Mouse (Mus musculus) heart, adult 2 months (tissue): ENCODE measurements at regions not wholly inside any gene's neighbourhood (a gene's known extent, or its start where the extent isn't known, plus 50 kb on each side); places are given as distances from the start of the nearest gene placed in this dataset.

ENCODE experiments used
- DNase-seq, 2 experiments: peaks; one replicate each; pipeline ENCODE4 v3.0.0; 2021
- H3K27ac ChIP-seq: fragments of 200-600 bp; 2 replicates; pipeline ENCODE4 v1.8.1; 2022
- H3K27me3 ChIP-seq: fragments of 200-500 bp; 2 replicates; pipeline ENCODE4 v1.6.1; 2012; ENCODE audit warnings: mild to moderate bottlenecking, low read length, inconsistent platforms, mixed read lengths; ENCODE audit not compliant: control insufficient read depth, insufficient read depth
- H3K36me3 ChIP-seq: fragments of 200-500 bp; 2 replicates; pipeline ENCODE4 v1.6.1; 2012; ENCODE audit warnings: low read length, inconsistent platforms; ENCODE audit not compliant: control insufficient read depth, insufficient read depth
- H3K4me1 ChIP-seq: fragments of 200-500 bp; 2 replicates; pipeline ENCODE4 v1.6.1; 2011; ENCODE audit warnings: low read length; ENCODE audit not compliant: control insufficient read depth, insufficient read depth
- H3K4me3 ChIP-seq: fragments of 200-600 bp; 2 replicates; pipeline ENCODE4 v1.8.1; 2022
- H3K79me2 ChIP-seq: fragments of 200-500 bp; replicated peaks from 2 replicates; pipeline ENCODE4 v1.6.1; 2012; ENCODE audit warnings: mild to moderate bottlenecking, inconsistent platforms, low read length, moderate library complexity, mixed read lengths; ENCODE audit not compliant: control insufficient read depth, insufficient read depth
- H3K9ac ChIP-seq: fragments of 200-500 bp; 2 replicates; pipeline ENCODE4 v1.6.1; 2012; ENCODE audit warnings: low read depth, mild to moderate bottlenecking, control low read depth, inconsistent platforms, low read length, mixed read lengths
- CTCF ChIP-seq: fragments of 200-600 bp; IDR thresholded peaks from 2 replicates; pipeline ENCODE4 v1.8.1; 2022; ENCODE audit warnings: antibody characterized with exemption, mild to moderate bottlenecking, moderate library complexity
- EP300 ChIP-seq: fragments of 200-500 bp; IDR thresholded peaks from 2 replicates; pipeline ENCODE4 v1.6.1; 2011; ENCODE audit warnings: low read depth, low read length, control low read depth; ENCODE audit not compliant: insufficient read depth
- POLR2A ChIP-seq: fragments of 200-500 bp; IDR thresholded peaks from 2 replicates; pipeline ENCODE4 v1.6.1; 2011; ENCODE audit warnings: mild to moderate bottlenecking, low read depth, low read length, control low read depth; ENCODE audit not compliant: insufficient read depth
- WGBS: fragments of 180-500 bp; shearing (Covaris S2); methylation state at CpG from one replicate; pipeline ENCODE4 v1.1.7; 2018; 5-methylcytosine and 5-hydroxymethylcytosine counted together
- intact Hi-C: fragments of 180-260 bp; cut with DNase I; formaldehyde crosslinking; loops from one replicate; pipeline ENCODE4 v1.15.1; 2025

- WGBS: 36% methylated on average over 5 of the region's 5 CpGs
- H3K9ac ChIP-seq: no peak overlapping the region
- DNase-seq: no peak
- H3K27me3 ChIP-seq: no peaks in the 10 kb centered on the region
- TF ChIP-seq EP300: no peak
- no peak for TF ChIP-seq CTCF
- no peak for TF ChIP-seq POLR2A
- H3K4me1 ChIP-seq: no peaks in the 10 kb centered on the region; the same call in 1 of the 2 replicates
- H3K36me3 ChIP-seq: no peaks in the 10 kb centered on the region
- H3K27ac ChIP-seq: no peak overlapping the region
- H3K4me3 ChIP-seq: no peak overlapping the region
- no peaks in the 10 kb centered on the region for H3K79me2 ChIP-seq
- intact Hi-C loops: loop anchor here (10.0 kb wide), 1 partner anchor 81 kb away; no protein-coding TSS in a partner anchor
These were observed 85.5 kb upstream of the Egflam start for GRCm38 (mm10) chr15:7483686-7484085.

GRCm38 (mm10) chr15:7491091-7491490 lies 92.9 kb upstream of the Egflam start:
- intact Hi-C loops: no loop called here
- Histone ChIP-seq H3K9ac (no peak overlapping the region), H3K27ac (no peak overlapping the region), H3K4me1 (no peaks in the 10 kb centered on the region), H3K79me2 (no peaks in the 10 kb centered on the region), H3K4me3 (no peak overlapping the region), H3K27me3 (no peaks in the 10 kb centered on the region), H3K36me3 (no peaks in the 10 kb centered on the region)
- WGBS: 92% methylated on average over 7 of the region's 7 CpGs
- DNase-seq: no peak
- no peak for TF ChIP-seq CTCF
- TF ChIP-seq EP300: no peak
- TF ChIP-seq POLR2A: no peak

DNA sequence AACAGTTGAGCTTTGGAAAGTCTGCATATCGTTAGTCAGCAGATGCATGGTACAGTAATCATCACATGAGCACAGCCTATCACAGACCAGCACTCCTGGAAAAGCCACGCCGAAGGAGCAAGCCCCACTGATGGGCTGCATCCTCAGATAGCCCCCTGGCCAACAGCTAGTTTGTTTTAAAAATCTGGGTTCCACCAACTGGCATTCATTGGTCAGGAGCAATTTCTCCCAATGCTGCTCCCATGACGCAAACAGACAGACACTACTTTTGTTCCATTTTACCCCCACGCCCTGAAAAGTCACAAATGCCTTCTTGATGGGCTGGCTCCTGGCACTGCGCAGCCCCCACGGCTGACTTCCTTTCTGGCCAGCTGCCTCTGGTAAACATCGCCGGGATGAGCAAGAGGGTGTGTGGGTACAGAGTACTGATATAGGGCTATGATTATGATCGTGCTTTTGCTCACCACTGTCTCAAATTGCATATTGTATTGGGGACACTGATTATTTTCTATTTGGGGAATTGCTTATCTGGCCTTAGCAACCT lies 95.0 kb upstream of the Egflam start:
- TF ChIP-seq CTCF: no peak
- H3K27me3 ChIP-seq: 0 out of 2 replicates have a peak, but pooled peaks cover 2% of the 10 kb centered on the region
- no peak overlapping the region for H3K4me3 ChIP-seq
- WGBS: 47% methylated on average over 10 of the region's 10 CpGs
- no peaks in the 10 kb centered on the region for H3K36me3 ChIP-seq
- no peak overlapping the region for H3K27ac ChIP-seq
- intact Hi-C loops: no loop called here
- no peak overlapping the region for H3K9ac ChIP-seq
- no peaks in the 10 kb centered on the region for H3K4me1 ChIP-seq
- no peaks in the 10 kb centered on the region for H3K79me2 ChIP-seq
- DNase-seq: no peak

GRCm38 (mm10) chr15:7497852-7498251 lies 99.7 kb upstream of the Egflam start:
- intact Hi-C loops: no loop called here
- WGBS: 91% methylated on average over 4 of the region's 4 CpGs
- no peaks in the 10 kb centered on the region for H3K79me2 ChIP-seq
- no peaks in the 10 kb centered on the region for H3K4me1 ChIP-seq
- H3K9ac ChIP-seq: no peak overlapping the region
- no peak for DNase-seq
- no peak overlapping the region for H3K4me3 ChIP-seq
- no peaks in the 10 kb centered on the region for H3K36me3 ChIP-seq
- H3K27me3 ChIP-seq: 0 out of 2 replicates have a peak, but pooled peaks cover 2% of the 10 kb centered on the region
- H3K27ac ChIP-seq: no peak overlapping the region
- no peak for TF ChIP-seq POLR2A
- no peak for TF ChIP-seq CTCF
- no peak for TF ChIP-seq EP300

GRCm38 (mm10) chr15:7508535-7508934 lies 110.3 kb upstream of the Egflam start:
- Histone ChIP-seq H3K36me3 (no peaks in the 10 kb centered on the region), H3K27me3 (no peaks in the 10 kb centered on the region), H3K4me3 (no peak overlapping the region), H3K79me2 (no peaks in the 10 kb centered on the region), H3K4me1 (no peaks in the 10 kb centered on the region), H3K9ac (no peak overlapping the region), H3K27ac (no peak overlapping the region)
- DNase-seq: no peak
- TF ChIP-seq EP300 (no peak), POLR2A (no peak), CTCF (no peak)
- intact Hi-C loops: no loop called here
- 84% methylated on average over 8 of the region's 8 CpGs for WGBS

DNA sequence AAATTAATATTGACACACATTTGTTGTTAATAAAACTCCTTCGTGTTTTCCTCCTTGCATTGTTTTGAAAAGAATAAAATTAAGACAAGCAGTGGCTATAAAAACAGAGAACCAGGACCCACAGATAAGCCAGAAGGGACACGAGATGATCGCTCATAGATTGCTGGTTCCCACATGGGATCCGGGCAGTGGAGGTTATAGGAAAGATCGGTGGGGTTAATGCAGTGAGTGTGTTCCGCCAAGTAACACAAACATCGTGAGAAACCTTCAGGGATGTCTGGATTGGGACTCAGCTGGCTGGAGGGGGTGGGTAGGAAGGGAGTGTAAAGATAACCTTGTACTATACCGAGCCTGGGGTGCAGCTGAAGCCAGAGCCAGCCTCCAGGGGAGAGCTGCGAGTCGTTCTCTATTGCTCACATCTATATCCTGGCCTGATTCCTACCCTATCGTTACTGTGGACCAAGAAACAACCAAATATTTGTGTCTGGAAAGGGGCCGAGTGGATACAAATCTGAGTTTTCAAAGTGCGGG lies 116.6 kb upstream of the Egflam start:
- no peaks in the 10 kb centered on the region for H3K36me3 ChIP-seq
- no peaks in the 10 kb centered on the region for H3K27me3 ChIP-seq
- no peak for TF ChIP-seq EP300
- TF ChIP-seq POLR2A: no peak
- TF ChIP-seq CTCF: no peak
- WGBS: 64% methylated on average over 13 of the region's 13 CpGs
- no peaks in the 10 kb centered on the region for H3K4me1 ChIP-seq
- no peak overlapping the region for H3K4me3 ChIP-seq
- H3K9ac ChIP-seq: no peak overlapping the region
- H3K79me2 ChIP-seq: no peaks in the 10 kb centered on the region
- intact Hi-C loops: no loop called here
- no peak overlapping the region for H3K27ac ChIP-seq
- DNase-seq: no peak
